Mouse (Mus musculus) liver, embryonic 15.5 days (tissue): Measurements from ENCODE around the gene Slamf9. TPM values are rescaled to one million over a fixed set of nuclear protein-coding genes. Genes with fewer than 3 reads are reported as not detected.
A peak's percentile ranks its signal among the peaks of the same experiment; 100 is the strongest.

Experiments
- ATAC-seq: fragments of 200-750 bp; cut with Nextera tagmentation; 2 replicates; pipeline ENCODE4 v1.8.0; 2017; ENCODE audit warnings: moderate number of reproducible peaks, mild to moderate bottlenecking, moderate library complexity; ENCODE audit not compliant: insufficient read depth
- H3K27ac ChIP-seq: fragments of 300-500 bp; sonication (generic); replicated peaks from 2 replicates; pipeline ENCODE4 v1.5.1; 2015; ENCODE audit warnings: mild to moderate bottlenecking, inconsistent platforms
- H3K27me3 ChIP-seq: fragments of 300-500 bp; sonication (generic); 2 replicates; pipeline ENCODE4 v1.6.1; 2015; ENCODE audit warnings: mild to moderate bottlenecking, inconsistent platforms
- H3K36me3 ChIP-seq: fragments of 300-500 bp; sonication (generic); replicated peaks from 2 replicates; pipeline ENCODE4 v1.6.1; 2015; ENCODE audit warnings: moderate library complexity, mild to moderate bottlenecking, inconsistent platforms
- H3K4me1 ChIP-seq: fragments of 300-500 bp; sonication (generic); replicated peaks from 2 replicates; pipeline ENCODE4 v1.6.1; 2015; ENCODE audit warnings: inconsistent platforms
- H3K4me2 ChIP-seq: fragments of 300-500 bp; sonication (generic); 2 replicates; pipeline ENCODE4 v1.6.1; 2015; ENCODE audit warnings: moderate library complexity, mild to moderate bottlenecking, inconsistent platforms
- H3K4me3 ChIP-seq: fragments of 300-500 bp; sonication (generic); replicated peaks from 2 replicates; pipeline ENCODE4 v1.5.1; 2015; ENCODE audit warnings: mild to moderate bottlenecking, inconsistent platforms
- H3K9ac ChIP-seq: fragments of 300-500 bp; sonication (generic); 2 replicates; pipeline ENCODE4 v1.6.1; 2015; ENCODE audit warnings: moderate library complexity, mild to moderate bottlenecking, inconsistent platforms
- H3K9me3 ChIP-seq: fragments of 300-500 bp; sonication (generic); replicated peaks from 2 replicates; pipeline ENCODE4 v1.6.1; 2016; ENCODE audit warnings: inconsistent platforms
- WGBS: fragments of 180-500 bp; shearing (Covaris S2); methylation state at CpG from one replicate; pipeline ENCODE4 v1.1.7; 2015; ENCODE audit warnings: mixed read lengths; ENCODE audit not compliant: insufficient replicate concordance; 5-methylcytosine and 5-hydroxymethylcytosine counted together
- polyA plus RNA-seq: library from polyadenylated mRNA; unstranded; fragments of >200 nt; fragmentation: Nextera tagmentation; extraction: Ambion mirVana; gene quantifications from 2 replicates; pipeline ENCODE4 v1.2.1, GENCODE M21; 2015

Slamf9 gene
- polyA plus RNA-seq, 1 experiment from 2014 or later, result 0.78 TPM

GRCm38 (mm10) chr1:172462534-172462933 is 12.6 kb upstream of the Slamf9 start:
- Histone ChIP-seq H3K27ac (no peak overlapping the region), H3K27me3 (no peaks in the 10 kb centered on the region), H3K4me3 (no peak overlapping the region), H3K9me3 (no peaks in the 10 kb centered on the region), H3K9ac (no peak overlapping the region), H3K4me2 (no peak overlapping the region), H3K4me1 (no peaks in the 10 kb centered on the region), H3K36me3 (no peaks in the 10 kb centered on the region)
- 67% methylated on average over 3 of the region's 3 CpGs for WGBS
- ATAC-seq, result no peak

- no peak for ATAC-seq
Measured at GRCm38 (mm10) chr1:172463387-172464333, 11.5 kb upstream of the Slamf9 start.

GRCm38 (mm10) chr1:172468301-172468877 is 6.8 kb upstream of the Slamf9 start:
- no peak overlapping the region for H3K9ac ChIP-seq
- no peak for ATAC-seq
- H3K36me3 ChIP-seq, result no peaks in the 10 kb centered on the region
- H3K27me3 ChIP-seq, result no peaks in the 10 kb centered on the region
- no peak overlapping the region for H3K27ac ChIP-seq
- H3K9me3 ChIP-seq, result no peaks in the 10 kb centered on the region
- H3K4me2 ChIP-seq, result no peak overlapping the region
- H3K4me3 ChIP-seq, result no peak overlapping the region
- H3K4me1 ChIP-seq, result 0 out of 2 replicates have a peak, but pooled peaks cover 2% of the 10 kb centered on the region
- 77% methylated on average over 11 of the region's 11 CpGs for WGBS

More at GRCm38 (mm10) chr1:172463387-172464333, 11.5 kb upstream of the Slamf9 start:
- Histone ChIP-seq H3K27ac (no peak overlapping the region), H3K4me2 (no peak overlapping the region), H3K4me1 (no peaks in the 10 kb centered on the region), H3K9me3 (no peaks in the 10 kb centered on the region), H3K36me3 (no peaks in the 10 kb centered on the region), H3K4me3 (no peak overlapping the region), H3K27me3 (no peaks in the 10 kb centered on the region), H3K9ac (no peak overlapping the region)
- WGBS, result 31% methylated on average over 16 of the region's 16 CpGs

GRCm38 (mm10) chr1:172469373-172469772 is 5.8 kb upstream of the Slamf9 start:
- Histone ChIP-seq H3K27me3 (no peaks in the 10 kb centered on the region), H3K4me1 (0 out of 2 replicates have a peak, but pooled peaks cover 2% of the 10 kb centered on the region), H3K9me3 (no peaks in the 10 kb centered on the region), H3K4me3 (no peak overlapping the region), H3K36me3 (no peaks in the 10 kb centered on the region), H3K27ac (no peak overlapping the region), H3K4me2 (no peak overlapping the region), H3K9ac (no peak overlapping the region)
- 57% methylated on average over 5 of the region's 5 CpGs for WGBS
- no peak for ATAC-seq

GRCm38 (mm10) chr1:172469810-172470448 is 5.2 kb upstream of the Slamf9 start:
- H3K4me1 ChIP-seq, result peaks cover 7% of the 10 kb centered on the region; the same call in 1 of the 2 replicates
- no peak overlapping the region for H3K4me2 ChIP-seq
- H3K27ac ChIP-seq, result no peak overlapping the region
- H3K4me3 ChIP-seq, result no peak overlapping the region
- no peaks in the 10 kb centered on the region for H3K36me3 ChIP-seq
- no peak for ATAC-seq
- no peaks in the 10 kb centered on the region for H3K27me3 ChIP-seq
- 29% methylated on average over 8 of the region's 8 CpGs for WGBS
- H3K9me3 ChIP-seq, result no peaks in the 10 kb centered on the region
- no peak overlapping the region for H3K9ac ChIP-seq

- Histone ChIP-seq H3K4me1 (peaks cover 8% of the 10 kb centered on the region), H3K4me2 (no peak overlapping the region), H3K36me3 (no peaks in the 10 kb centered on the region), H3K9me3 (no peaks in the 10 kb centered on the region), H3K4me3 (no peak overlapping the region), H3K9ac (no peak overlapping the region), H3K27ac (no peak overlapping the region), H3K27me3 (no peaks in the 10 kb centered on the region)
- no peak for ATAC-seq
Measured at GRCm38 (mm10) chr1:172472909-172473308, 2.2 kb upstream of the Slamf9 start.

- ATAC-seq, result no peak
- H3K9me3 ChIP-seq, result no peaks in the 10 kb centered on the region
- no peak overlapping the region for H3K4me3 ChIP-seq
- H3K27me3 ChIP-seq, result no peaks in the 10 kb centered on the region
- no peak overlapping the region for H3K27ac ChIP-seq
- WGBS, result 68% methylated on average over 3 of the region's 3 CpGs
- H3K4me1 ChIP-seq, result peaks cover 8% of the 10 kb centered on the region
- H3K36me3 ChIP-seq, result no peaks in the 10 kb centered on the region
- H3K4me2 ChIP-seq, result no peak overlapping the region
- H3K9ac ChIP-seq, result no peak overlapping the region
Measured at GRCm38 (mm10) chr1:172474196-172474595, 962 bp upstream of the Slamf9 start.

- Histone ChIP-seq H3K9me3 (no peaks in the 10 kb centered on the region), H3K4me1 (peaks cover 24% of the 10 kb centered on the region), H3K36me3 (no peaks in the 10 kb centered on the region), H3K4me3 (no peak overlapping the region), H3K27me3 (peaks cover 32% of the 10 kb centered on the region), H3K27ac (no peak overlapping the region), H3K9ac (no peak overlapping the region), H3K4me2 (no peak overlapping the region)
- 20% methylated on average over 5 of the region's 5 CpGs for WGBS
- no peak for ATAC-seq
Measured at GRCm38 (mm10) chr1:172478020-172478419, 2.9 kb downstream of the Slamf9 start.

DNA sequence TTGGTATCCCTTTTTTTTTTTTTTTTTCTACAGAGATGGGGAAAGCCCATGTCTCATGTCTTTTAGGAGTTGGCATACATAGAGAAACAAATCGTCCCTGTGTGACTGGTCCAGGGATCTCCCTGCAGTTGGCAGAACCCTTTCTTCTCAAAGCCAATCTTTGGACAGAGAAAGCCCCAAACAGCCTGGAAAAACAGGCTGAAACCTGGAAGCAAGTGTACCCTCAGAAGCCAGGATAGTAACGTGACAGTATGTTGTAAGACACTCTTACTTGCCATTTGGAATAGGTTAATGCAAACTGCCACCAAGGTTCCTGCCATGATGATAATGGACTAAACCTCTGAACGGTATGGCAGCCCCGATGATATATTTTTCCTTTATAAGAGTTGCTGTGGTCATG is 5.2 kb downstream of the Slamf9 start:
- H3K9ac ChIP-seq, result no peak overlapping the region
- no peak overlapping the region for H3K27ac ChIP-seq
- H3K27me3 ChIP-seq, result peaks cover 32% of the 10 kb centered on the region
- no peak overlapping the region for H3K4me2 ChIP-seq
- H3K4me3 ChIP-seq, result no peak overlapping the region
- H3K36me3 ChIP-seq, result no peaks in the 10 kb centered on the region
- 72% methylated on average over 4 of the region's 4 CpGs for WGBS
- no peak for ATAC-seq
- no peaks in the 10 kb centered on the region for H3K9me3 ChIP-seq
- H3K4me1 ChIP-seq, result peaks cover 22% of the 10 kb centered on the region

- H3K36me3 ChIP-seq, result no peaks in the 10 kb centered on the region
- H3K9ac ChIP-seq, result no peak overlapping the region
- H3K4me1 ChIP-seq, result peaks cover 22% of the 10 kb centered on the region
- ATAC-seq, result no peak
- H3K9me3 ChIP-seq, result no peaks in the 10 kb centered on the region
- peak overlapping the region; percentile 44; the same call in 1 of the 2 replicates for H3K4me3 ChIP-seq
- H3K27me3 ChIP-seq, result peaks cover 32% of the 10 kb centered on the region
- H3K4me2 ChIP-seq, result peak overlapping the region; percentile 62
- WGBS, result 12% methylated on average over 13 of the region's 13 CpGs
- H3K27ac ChIP-seq, result no peak overlapping the region
Measured at GRCm38 (mm10) chr1:172481111-172481510, 6.0 kb downstream of the Slamf9 start.
